Mouse (Mus musculus): ENCODE measurements around the gene Tnfsf13b.

GRCm38 (mm10) chr8:10016252-10016651 is 10.0 kb downstream of the Tnfsf13b start:
- TF ChIP-seq CTCF (IDR thresholded peaks at IDR 0.05; ENCODE audit: low read depth) = no peak
- no peak for TF ChIP-seq EP300 (optimal IDR thresholded peaks at IDR 0.05)
